Mouse (Mus musculus) leukemia stem cell, adult 10-12 weeks (primary cell): ENCODE results near the gene Phlda3. TPM values are rescaled to one million over a fixed set of nuclear protein-coding genes. Genes with fewer than 3 reads are reported as not detected.

ENCODE experiments used
- polyA plus RNA-seq: library from polyadenylated mRNA; stranded (reverse); fragments of >175 nt; gene quantifications from 2 replicates; pipeline ENCODE4 v1.2.3, GENCODE M21; 2012; ENCODE audit warnings: low replicate concordance

The Phlda3 gene
- 17.3 and 22.3 TPM in 2 replicates for polyA plus RNA-seq

GRCm38 (mm10) chr1:135765645-135766591 lies at the start of gene Phlda3:
TSS of gene Phlda3 (plus strand) at chr1:135766119.

DNA sequence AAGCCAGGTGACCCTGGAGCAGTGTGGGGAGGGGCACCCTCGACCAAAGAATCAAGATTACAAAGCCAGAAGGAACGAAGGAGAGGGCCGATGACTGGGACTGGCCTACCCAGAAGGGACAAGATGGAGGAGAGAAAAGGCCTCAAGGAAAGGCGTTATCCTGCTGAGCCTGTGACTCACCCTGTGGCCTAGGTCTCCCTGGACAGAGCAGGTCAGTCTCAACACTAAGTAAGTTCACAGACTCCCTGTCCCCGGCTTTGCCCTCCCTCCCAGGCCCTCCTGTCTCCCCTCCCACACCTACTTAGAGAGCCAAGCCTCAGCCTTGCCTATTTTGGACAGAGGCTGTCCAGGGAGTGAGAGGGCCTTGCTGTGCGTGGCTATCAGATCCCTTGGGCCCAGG lies 45.9 kb upstream of the Phlda3 start, which contains the start of gene Csrp1:
Gene Csrp1 (plus strand): TSS at position 79 of the 400 bp plus-strand sequence.

DNA sequence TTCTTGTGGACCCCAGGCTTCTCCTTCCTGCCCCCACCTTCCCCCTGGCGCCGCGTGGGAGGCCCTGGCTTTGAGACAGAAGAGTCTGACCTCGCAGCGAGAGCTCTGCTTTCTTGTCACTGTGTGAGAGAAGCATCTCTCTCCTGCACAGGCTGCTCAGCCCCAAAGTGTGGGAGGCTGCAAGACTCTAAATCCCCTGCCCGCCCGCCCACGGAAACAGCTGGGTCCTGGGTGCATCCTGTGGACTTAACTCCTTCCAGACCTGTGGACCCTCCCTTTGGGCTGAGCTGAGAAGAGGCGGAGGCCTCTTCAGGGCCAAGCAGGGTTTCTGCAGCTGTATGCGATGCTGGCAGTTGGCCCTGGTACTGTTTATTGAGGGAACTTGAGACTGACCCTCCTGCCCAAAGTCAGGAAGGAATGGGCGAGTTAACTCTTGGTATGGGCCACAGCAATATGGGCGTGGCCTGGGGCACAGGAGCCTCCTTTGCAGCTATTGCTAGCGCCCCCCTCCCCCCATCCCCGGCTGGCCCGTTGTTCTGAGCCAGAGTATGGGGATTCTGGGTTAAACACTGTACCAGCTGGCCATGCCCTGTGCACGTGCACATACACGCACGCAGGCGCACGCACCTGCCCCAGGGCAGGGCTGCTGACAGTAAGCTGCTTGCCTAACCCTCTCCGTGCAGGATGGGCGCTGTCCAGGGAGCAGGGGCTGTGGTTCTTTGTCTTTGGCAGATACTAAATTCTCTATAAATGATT lies 13.0 kb downstream of the Phlda3 start, which contains the start of gene Tnni1:
Gene Tnni1 (plus strand): TSS at position 655 of the 756 bp plus-strand sequence.

GRCm38 (mm10) chr1:135818481-135819086 lies 52.7 kb downstream of the Phlda3 start, which contains the start of gene Lad1:
TSS of gene Lad1 (plus strand) at chr1:135818598.

Other genes with a start within 250 kb of the Phlda3 start
- gene Nav1, start 158.8 kb upstream of the Phlda3 start, polyA plus RNA-seq: 4.3 and 4.8 TPM in 2 replicates
- gene Csrp1, start 46.1 kb upstream of the Phlda3 start, polyA plus RNA-seq: 35.5 and 37.6 TPM in 2 replicates
- 0.20 TPM in 1 of 2 replicates, not detected in the other for gene Tnni1, start 13.3 kb downstream of the Phlda3 start, polyA plus RNA-seq
- gene Lad1, start 52.5 kb downstream of the Phlda3 start, polyA plus RNA-seq: 1.2 and 1.4 TPM in 2 replicates
- not detected in 2 replicates for gene Tnnt2, start 70.2 kb downstream of the Phlda3 start, polyA plus RNA-seq
- not detected in 2 replicates for gene Pkp1, start 153.1 kb downstream of the Phlda3 start, polyA plus RNA-seq
- gene Igfn1, start 240.2 kb downstream of the Phlda3 start, polyA plus RNA-seq: not detected in 2 replicates
- gene Tmem9, start 242.0 kb downstream of the Phlda3 start, polyA plus RNA-seq: 39.0 and 46.4 TPM in 2 replicates